Mouse (Mus musculus) adrenal gland, postnatal 0 days (tissue): ENCODE results near the gene Nvl. TPM values are rescaled to one million over a fixed set of nuclear protein-coding genes. Genes with fewer than 3 reads are reported as not detected.

Experiments
- polyA plus RNA-seq: library from polyadenylated mRNA; unstranded; fragments of >200 nt; fragmentation: Nextera tagmentation; extraction: Ambion mirVana; gene quantifications from 2 replicates; pipeline ENCODE4 v1.2.1, GENCODE M21; 2015

Gene Nvl
- polyA plus RNA-seq: 10.6 and 19.0 TPM in 2 replicates

GRCm38 (mm10) chr1:181143950-181144836 is at the start of gene Nvl, which contains the start of gene Cnih4:
Gene Nvl, minus strand, starts transcription at chr1:181144204.
Gene Cnih4, plus strand, starts transcription at chr1:181144693.

DNA sequence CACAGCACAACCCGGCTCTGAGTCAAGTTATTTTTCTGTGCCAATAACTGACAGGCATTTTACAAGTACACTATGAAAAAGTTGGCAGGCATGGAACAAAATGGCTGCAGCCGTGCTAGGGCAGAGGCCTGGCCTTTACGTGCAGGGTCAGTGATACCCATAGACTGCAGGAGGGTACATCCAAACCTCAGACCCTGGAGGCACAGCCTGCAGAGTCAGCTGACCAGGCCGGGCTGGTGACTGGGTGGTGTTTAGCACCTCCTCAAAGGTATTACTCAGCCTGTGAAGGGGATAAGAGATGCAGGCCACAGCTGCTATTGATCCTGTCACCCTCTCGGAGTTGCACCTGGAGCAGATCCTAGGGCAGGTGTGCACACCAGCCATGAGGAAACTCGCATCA is 93.1 kb downstream of the Nvl start, which contains the start of gene 9130409I23Rik:
Gene 9130409I23Rik, plus strand, starts transcription at position 301 of the 400 bp plus-strand sequence.

Other genes starting within 250 kb of the Nvl start
- 67.5 and 87.6 TPM in 2 replicates for gene Pycr2, start 239.9 kb downstream of the Nvl start, polyA plus RNA-seq
- 4.9 and 6.3 TPM in 2 replicates for gene Lefty1, start 209.2 kb downstream of the Nvl start, polyA plus RNA-seq
- 10.0 and 15.5 TPM in 2 replicates for gene Tmem63a, start 201.9 kb downstream of the Nvl start, polyA plus RNA-seq
- 56.6 and 73.8 TPM in 2 replicates for gene Ephx1, start 123.3 kb downstream of the Nvl start, polyA plus RNA-seq
- not detected in 2 replicates for gene 9130409I23Rik, start 93.0 kb downstream of the Nvl start, polyA plus RNA-seq
- gene Cnih4, start 489 bp upstream of the Nvl start, polyA plus RNA-seq: 121 and 132 TPM in 2 replicates
- 33.1 and 42.3 TPM in 2 replicates for gene Wdr26, start 67.8 kb upstream of the Nvl start, polyA plus RNA-seq
- 0.14 and 0.32 TPM in 2 replicates for gene Cnih3, start 208.4 kb upstream of the Nvl start, polyA plus RNA-seq